Mouse (Mus musculus) CH12.LX (cell line): ENCODE results near the gene Rnaseh2c.

Source experiments
- CHD2 ChIP-seq: IDR thresholded peaks from 2 replicates; pipeline ENCODE4 v1.6.1; 2011; ENCODE audit warnings: low read length, improper control_type of control experiment
- CTCF ChIP-seq, 2 experiments: IDR thresholded peaks in 1 of 2; conservative IDR thresholded peaks in 1 of 2; 2 replicates each; pipeline ENCODE4 v1.5.1; 2011 to 2012; ENCODE audit warnings: low read depth in 2 of 2, low read length in 2 of 2, improper control_type of control experiment in 1 of 2, inconsistent platforms in 1 of 2, mild to moderate bottlenecking in 1 of 2, moderate library complexity in 1 of 2
- ELF1 ChIP-seq: IDR thresholded peaks from 2 replicates; pipeline ENCODE4 v1.6.1; 2014; ENCODE audit warnings: low read depth, mild to moderate bottlenecking, inconsistent platforms, low read length, improper control_type of control experiment
- EP300 ChIP-seq: IDR thresholded peaks from 2 replicates; pipeline ENCODE4 v1.6.1; 2011; ENCODE audit warnings: low read length, improper control_type of control experiment
- MAFK ChIP-seq: IDR thresholded peaks from 2 replicates; pipeline ENCODE4 v1.6.1; 2011; ENCODE audit warnings: low read length, improper control_type of control experiment; ENCODE audit not compliant: insufficient replicate concordance
- MAX ChIP-seq: IDR thresholded peaks from 2 replicates; pipeline ENCODE4 v1.6.1; 2011; ENCODE audit warnings: low read length, improper control_type of control experiment
- MAZ ChIP-seq: IDR thresholded peaks from 2 replicates; pipeline ENCODE4 v1.6.1; 2012; ENCODE audit warnings: low read depth, mild to moderate bottlenecking, inconsistent platforms, low read length, improper control_type of control experiment, moderate library complexity
- MEF2A ChIP-seq: IDR thresholded peaks from 2 replicates; pipeline ENCODE4 v1.6.1; 2014; ENCODE audit warnings: low read depth, mild to moderate bottlenecking, inconsistent platforms, low read length, improper control_type of control experiment, borderline replicate concordance
- NRF1 ChIP-seq: IDR thresholded peaks from 2 replicates; pipeline ENCODE4 v1.6.1; 2014; ENCODE audit warnings: low read depth, mild to moderate bottlenecking, inconsistent platforms, low read length, improper control_type of control experiment, moderate library complexity
- POLR2A ChIP-seq: IDR thresholded peaks from 2 replicates; pipeline ENCODE4 v1.6.1; 2011; ENCODE audit warnings: low read depth, mild to moderate bottlenecking, improper control_type of control experiment, low read length
- POLR2AphosphoS2 ChIP-seq: IDR thresholded peaks from 2 replicates; pipeline ENCODE4 v1.6.1; 2011; ENCODE audit warnings: low read depth, low read length, improper control_type of control experiment
- RAD21 ChIP-seq: IDR thresholded peaks from 2 replicates; pipeline ENCODE4 v1.6.1; 2011; ENCODE audit warnings: low read depth, mild to moderate bottlenecking, low read length, improper control_type of control experiment, moderate library complexity
- SIN3A ChIP-seq: IDR thresholded peaks from 2 replicates; pipeline ENCODE4 v1.6.1; 2012; ENCODE audit warnings: low read length, improper control_type of control experiment, inconsistent platforms
- USF2 ChIP-seq: conservative IDR thresholded peaks from 2 replicates; pipeline ENCODE4 v1.6.1; 2011; ENCODE audit warnings: low read depth, low read length, improper control_type of control experiment

DNA sequence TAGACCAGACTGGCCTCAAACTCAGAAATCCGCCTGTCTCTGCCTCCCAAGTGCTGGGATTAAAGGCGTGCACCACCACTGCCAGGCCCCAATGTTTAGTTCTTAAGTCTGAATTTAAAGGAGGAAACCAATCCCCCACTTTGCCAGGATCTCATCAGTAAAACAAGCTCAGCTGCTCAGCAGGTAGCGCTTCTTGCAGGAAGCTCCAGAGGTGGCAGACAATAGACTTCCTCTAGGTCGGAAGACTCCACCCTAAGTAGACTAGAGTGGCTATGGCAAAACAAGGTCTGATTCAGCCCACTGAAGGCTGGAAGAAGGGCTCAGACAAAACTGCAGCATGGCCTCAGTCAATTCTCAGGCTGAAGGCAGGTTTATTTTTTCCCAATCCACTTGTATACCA, 21.7 kb upstream of the Rnaseh2c start:
- TF ChIP-seq POLR2AphosphoS2 (no peak), MAZ (no peak), CHD2 (no peak), ELF1 (no peak), CTCF (conservative IDR thresholded peaks at IDR 0.05 in 1 of 2, IDR thresholded peaks at IDR 0.05 in 1 of 2; ENCODE audit: low read depth in 2 of 2, low read length in 2 of 2) (no peak), USF2 (no peak), EP300 (no peak), MAFK (no peak), RAD21 (no peak), MAX (no peak), POLR2A (no peak), NRF1 (no peak), MEF2A (no peak), SIN3A (no peak)
